Mouse (Mus musculus): ENCODE data around the gene Rab20. TPM values are rescaled to one million over a fixed set of nuclear protein-coding genes. Genes with fewer than 3 reads are reported as not detected.

The Rab20 gene
- polyA plus RNA-seq, 1 experiment, result 29.8 TPM

- no peak for DNase-seq (ENCODE audit: low spot score)
Measured at GRCm38 (mm10) chr8:11405722-11406481, 72.6 kb downstream of the Rab20 start.

DNA sequence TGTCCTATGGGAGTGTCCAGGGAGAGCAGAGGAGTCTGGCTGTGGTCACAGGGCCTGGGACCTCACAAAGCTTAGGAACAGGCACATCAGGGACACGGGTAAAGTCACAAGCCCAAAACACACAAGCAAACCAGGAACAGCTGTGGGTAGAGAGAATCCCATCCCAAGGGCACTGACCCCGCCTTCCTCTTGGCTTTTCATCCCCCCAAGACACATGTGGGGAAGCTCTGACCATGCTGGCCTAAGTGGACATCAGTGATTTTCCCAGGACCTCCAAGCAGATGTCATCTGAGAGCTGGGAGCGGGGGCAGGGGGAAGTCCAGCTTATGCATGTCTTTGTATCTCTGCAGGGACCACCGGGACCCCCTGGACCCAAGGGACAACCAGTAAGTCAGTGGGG lies 73.9 kb downstream of the Rab20 start:
- DNase-seq (ENCODE audit: low spot score), result no peak

DNA sequence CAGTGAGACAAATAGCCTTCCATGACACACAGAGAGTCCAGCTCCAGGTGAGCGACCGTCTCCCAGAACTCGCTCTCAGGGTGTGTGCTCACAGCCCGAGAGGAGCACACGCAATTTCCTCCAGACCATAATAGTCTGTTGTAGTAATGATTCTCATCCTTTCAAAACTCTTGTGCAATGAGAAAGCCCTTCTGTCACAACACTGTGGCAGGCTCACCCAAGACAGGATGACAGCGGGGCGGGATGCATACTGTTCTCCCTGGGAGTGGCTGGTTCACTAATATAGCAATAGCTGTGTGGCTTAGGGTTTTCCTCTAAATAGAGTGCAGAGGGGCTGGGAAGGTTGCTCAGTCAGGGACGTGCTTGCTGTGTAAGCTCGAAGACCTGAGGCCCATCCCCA lies 74.7 kb downstream of the Rab20 start:
- DNase-seq (ENCODE audit: low spot score), result no peak

Other genes with a start within 250 kb of the Rab20 start
- 109 and 190 TPM in 2 replicates for gene Col4a2, start 165.9 kb downstream of the Rab20 start, polyA plus RNA-seq (2012; rRNA removed)
- gene Col4a1, start 165.9 kb downstream of the Rab20 start, polyA plus RNA-seq (2012; rRNA removed), result 261 and 385 TPM in 2 replicates
- 120 and 154 TPM in 2 replicates for gene Naxd, start 18.8 kb upstream of the Rab20 start, polyA plus RNA-seq (2012; rRNA removed)
- gene Cars2, start 72.1 kb upstream of the Rab20 start, polyA plus RNA-seq (2012; rRNA removed), result 38.5 and 42.4 TPM in 2 replicates
- gene Ing1, start 76.9 kb upstream of the Rab20 start, polyA plus RNA-seq (2012; rRNA removed), result 41.4 and 47.0 TPM in 2 replicates
- 80.5 and 95.6 TPM in 2 replicates for gene Ankrd10, start 157.0 kb upstream of the Rab20 start, polyA plus RNA-seq (2012; rRNA removed)
- not detected in 2 replicates for gene 1700016D06Rik, start 222.4 kb upstream of the Rab20 start, polyA plus RNA-seq (2012; rRNA removed)
- 31.5 and 43.8 TPM in 2 replicates for gene Arhgef7, start 249.0 kb upstream of the Rab20 start, polyA plus RNA-seq (2012; rRNA removed)

Measured in urinary bladder, adult 2 months (tissue).